Mouse (Mus musculus) spleen, postnatal 0 days (tissue): ENCODE data around the gene Dcaf1. TPM values are rescaled to one million over a fixed set of nuclear protein-coding genes. Genes with fewer than 3 reads are reported as not detected.

Experiments
- polyA plus RNA-seq: library from polyadenylated mRNA; unstranded; fragments of >200 nt; fragmentation: Nextera tagmentation; extraction: Ambion mirVana; gene quantifications from 2 replicates; pipeline ENCODE4 v1.2.1, GENCODE M21; 2015

Gene Dcaf1
- polyA plus RNA-seq = 7.3 and 8.5 TPM in 2 replicates

DNA sequence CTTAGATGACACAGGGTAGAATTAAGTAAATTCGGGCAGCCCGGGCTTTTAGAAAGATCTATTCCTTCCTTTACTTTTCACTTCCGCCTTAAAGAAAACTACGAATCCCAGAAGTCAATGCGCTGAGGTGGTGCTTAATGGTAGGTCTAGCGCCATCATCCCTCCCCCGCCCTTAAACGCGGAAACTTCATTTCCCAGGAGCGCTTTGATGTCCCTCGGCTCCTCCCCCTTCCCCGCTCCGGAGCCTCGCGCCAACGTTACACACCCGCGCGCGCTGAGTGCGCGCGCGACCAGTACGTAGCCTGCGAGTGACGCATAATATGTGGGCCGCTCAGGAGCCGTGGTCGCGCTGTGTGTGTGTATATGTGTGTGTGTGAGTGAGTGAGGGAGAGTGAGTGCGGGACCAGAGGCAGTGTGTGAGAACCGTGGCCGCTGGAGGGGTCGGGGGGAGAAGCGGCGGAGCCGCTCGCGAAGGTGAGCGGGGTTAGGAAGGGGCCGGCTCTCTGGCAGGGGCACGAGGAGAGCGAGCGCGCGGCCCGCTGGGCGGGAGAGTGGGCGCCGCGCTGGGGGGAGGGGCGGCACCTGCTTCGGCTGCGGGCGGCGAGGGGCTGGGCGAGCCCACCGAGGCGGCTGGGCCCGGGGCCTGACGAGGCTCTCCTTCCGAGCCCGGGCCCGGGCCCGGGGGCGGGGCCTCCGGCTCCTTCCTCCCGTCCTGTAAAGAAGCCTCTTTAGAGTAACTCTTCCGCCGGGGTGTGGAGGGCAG is at the start of gene Dcaf1:
Gene Dcaf1 (plus strand): TSS at position 257 of the 763 bp plus-strand sequence.

DNA sequence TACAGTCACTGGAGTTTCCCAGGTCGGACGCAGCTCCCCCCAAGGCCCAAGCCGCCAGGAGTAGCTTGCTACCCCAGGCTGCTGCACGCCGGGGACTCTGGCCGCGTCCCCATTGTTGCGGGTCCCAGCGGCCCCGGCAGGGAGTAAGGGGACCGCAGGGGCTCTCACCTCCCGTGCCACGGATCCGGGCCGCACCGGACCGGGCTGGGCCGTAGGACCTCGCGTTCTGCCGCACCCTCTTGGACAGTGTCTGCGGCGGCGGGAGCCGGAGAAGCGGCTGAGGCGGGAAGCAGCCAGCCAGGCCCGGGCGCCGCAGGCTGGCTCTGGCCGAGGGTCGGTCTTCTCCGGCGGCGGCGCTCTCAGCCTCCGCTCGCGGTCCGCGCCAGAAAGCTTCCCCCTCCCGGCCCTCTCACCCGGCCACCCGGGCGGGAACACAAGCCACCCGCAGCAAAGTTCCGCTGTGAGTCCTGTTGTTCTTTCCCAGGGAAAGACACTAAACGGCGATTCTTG is 32.8 kb upstream of the Dcaf1 start, which contains the start of gene Rad54l2:
Gene Rad54l2 (minus strand): TSS at position 383 of the 510 bp plus-strand sequence.

DNA sequence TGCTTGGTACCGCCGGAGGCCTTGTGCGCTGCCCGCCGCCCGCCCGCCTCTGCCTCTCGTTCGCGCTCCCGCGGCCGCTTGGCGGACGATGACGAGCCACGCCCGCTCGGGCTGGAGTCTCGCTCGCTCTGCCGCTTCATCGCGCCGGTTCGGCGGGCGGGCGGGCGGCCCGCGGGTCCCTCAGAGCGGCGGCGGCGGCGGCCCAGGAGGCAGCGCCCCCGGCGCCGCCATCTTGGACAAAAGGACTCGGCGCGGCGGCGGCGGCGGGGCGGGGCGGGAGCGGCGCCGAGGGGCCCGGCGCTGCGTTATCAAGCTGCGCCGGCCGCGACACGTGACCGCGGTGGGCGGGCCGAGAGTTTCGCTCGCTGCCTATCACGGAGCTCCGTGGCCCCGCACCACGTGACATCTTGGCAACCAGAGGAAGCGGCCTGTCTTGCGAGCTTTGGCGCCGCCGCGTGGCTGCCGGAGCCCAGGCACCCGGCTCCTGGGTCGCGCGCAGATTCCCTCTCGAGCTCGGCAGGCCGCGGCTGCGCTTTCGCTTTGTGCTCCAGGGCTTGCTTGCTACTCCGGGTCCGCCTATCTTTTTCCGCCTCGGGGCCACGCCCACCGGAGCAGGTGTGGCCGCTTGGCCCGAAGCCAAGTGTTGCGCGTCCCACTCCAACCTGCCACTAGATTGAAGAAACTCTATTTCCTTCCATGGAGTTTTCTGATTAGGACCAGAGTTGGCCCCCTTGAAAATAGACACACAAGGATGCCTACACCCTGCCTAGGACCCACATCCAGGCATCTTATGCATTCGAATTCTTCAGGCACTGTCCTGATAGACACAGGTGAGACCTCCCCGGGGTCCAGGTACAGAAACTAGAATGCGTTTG is 65.4 kb downstream of the Dcaf1 start, which contains the start of gene Rbm15b:
Gene Rbm15b (minus strand): TSS at position 601 of the 875 bp plus-strand sequence.

DNA sequence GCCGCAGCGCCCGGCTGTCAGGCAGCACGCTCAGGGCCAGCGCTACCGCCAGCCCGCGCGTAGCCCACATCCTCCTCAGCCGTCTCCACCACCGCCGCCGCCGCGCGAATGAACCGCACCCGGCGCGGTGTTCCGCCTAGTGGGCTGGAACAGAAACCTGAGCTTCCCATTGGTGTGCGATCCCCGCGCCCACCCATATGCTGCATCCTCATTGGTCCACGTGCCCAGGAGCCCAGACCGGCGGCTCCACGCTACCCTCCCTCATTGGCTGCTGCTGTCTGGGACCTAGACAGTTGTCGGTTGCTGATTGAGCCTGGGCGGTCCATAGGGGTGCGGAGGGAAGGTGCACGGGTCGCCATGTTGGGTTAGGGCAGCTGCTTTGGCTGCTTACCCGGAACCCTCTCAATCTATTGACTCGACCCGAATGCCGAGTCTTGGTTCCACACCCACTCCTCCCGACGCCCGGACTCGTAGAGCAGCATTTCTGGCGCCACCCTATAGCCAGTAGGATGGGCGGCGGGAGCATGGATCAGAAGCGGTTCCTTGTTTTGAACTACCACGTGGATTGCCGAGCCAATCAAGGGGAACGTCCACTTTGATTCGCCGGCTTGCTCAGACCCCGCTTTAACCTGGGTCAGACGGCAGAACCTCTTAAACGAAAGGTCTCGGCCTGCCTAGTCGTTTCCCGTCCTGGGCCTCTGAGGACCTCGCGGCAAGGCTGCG is 70.3 kb downstream of the Dcaf1 start, which contains the start of gene Manf:
Gene Manf (minus strand): TSS at position 151 of the 723 bp plus-strand sequence.

Other genes starting within 250 kb of the Dcaf1 start
- gene Iqcf6, start 195.3 kb upstream of the Dcaf1 start, polyA plus RNA-seq = not detected in 2 replicates
- gene Grm2, start 165.8 kb upstream of the Dcaf1 start, polyA plus RNA-seq = not detected in 2 replicates
- 16.8 and 20.6 TPM in 2 replicates for gene Tex264, start 135.9 kb upstream of the Dcaf1 start, polyA plus RNA-seq
- gene Rad54l2, start 32.7 kb upstream of the Dcaf1 start, polyA plus RNA-seq = 2.9 and 3.1 TPM in 2 replicates
- 4.1 and 4.5 TPM in 2 replicates for gene Rbm15b, start 65.6 kb downstream of the Dcaf1 start, polyA plus RNA-seq
- 126 and 132 TPM in 2 replicates for gene Manf, start 70.1 kb downstream of the Dcaf1 start, polyA plus RNA-seq